Mouse (Mus musculus) hindbrain, embryonic 13.5 days (tissue): ENCODE measurements around the gene Gm15217. TPM values are rescaled to one million over a fixed set of nuclear protein-coding genes. Genes with fewer than 3 reads are reported as not detected.

Experiments
- ATAC-seq: fragments of 200-750 bp; cut with Nextera tagmentation; 2 replicates; pipeline ENCODE4 v1.8.0; 2017; ENCODE audit warnings: moderate TSS enrichment; ENCODE audit not compliant: low FRiP score
- H3K27ac ChIP-seq: fragments of 300-500 bp; sonication (generic); 2 replicates; pipeline ENCODE4 v1.5.1; 2015; ENCODE audit warnings: inconsistent platforms, mild to moderate bottlenecking, moderate library complexity
- H3K27me3 ChIP-seq: fragments of 300-500 bp; sonication (generic); 2 replicates; pipeline ENCODE4 v1.6.1; 2015; ENCODE audit warnings: mild to moderate bottlenecking, inconsistent platforms
- H3K36me3 ChIP-seq: fragments of 300-500 bp; sonication (generic); 2 replicates; pipeline ENCODE4 v1.6.1; 2015; ENCODE audit warnings: mild to moderate bottlenecking, inconsistent platforms
- H3K4me1 ChIP-seq: fragments of 300-500 bp; sonication (generic); replicated peaks from 2 replicates; pipeline ENCODE4 v1.6.1; 2015; ENCODE audit warnings: inconsistent platforms
- H3K4me2 ChIP-seq: fragments of 300-500 bp; sonication (generic); 2 replicates; pipeline ENCODE4 v1.6.1; 2015; ENCODE audit warnings: inconsistent platforms, mild to moderate bottlenecking, moderate library complexity
- H3K4me3 ChIP-seq: fragments of 300-500 bp; sonication (generic); 2 replicates; pipeline ENCODE4 v1.5.1; 2015; ENCODE audit warnings: mild to moderate bottlenecking, inconsistent platforms
- H3K9ac ChIP-seq: fragments of 300-500 bp; sonication (generic); 2 replicates; pipeline ENCODE4 v1.6.1; 2015; ENCODE audit warnings: mild to moderate bottlenecking, inconsistent platforms
- H3K9me3 ChIP-seq: fragments of 300-500 bp; sonication (generic); 2 replicates; pipeline ENCODE4 v1.6.1; 2016; ENCODE audit warnings: inconsistent platforms
- WGBS: fragments of 180-500 bp; shearing (Covaris S2); methylation state at CpG from one replicate; pipeline ENCODE4 v1.1.7; 2015; 5-methylcytosine and 5-hydroxymethylcytosine counted together
- polyA plus RNA-seq: library from polyadenylated mRNA; unstranded; fragments of >200 nt; fragmentation: Nextera tagmentation; extraction: Ambion mirVana; gene quantifications from 2 replicates; pipeline ENCODE4 v1.2.1, GENCODE M21; 2015

Gm15217 gene
- polyA plus RNA-seq, 1 experiment from 2014 or later: not detected

- H3K27me3 ChIP-seq: peaks cover 97% of the 10 kb centered on the region
- under 1% methylated on average over 39 of the region's 39 CpGs for WGBS
- H3K27ac ChIP-seq: no peak overlapping the region
- ATAC-seq: no peak
- H3K9ac ChIP-seq: peak overlapping the region; percentile 55; the same call in 1 of the 2 replicates
- H3K36me3 ChIP-seq: no peaks in the 10 kb centered on the region
- H3K4me1 ChIP-seq: peaks cover 53% of the 10 kb centered on the region
- H3K9me3 ChIP-seq: no peaks in the 10 kb centered on the region
- peak overlapping the region; percentile 87 for H3K4me2 ChIP-seq
- H3K4me3 ChIP-seq: peak overlapping the region; percentile 57
Measured at GRCm38 (mm10) chr14:46385701-46386477, 6.7 kb downstream of the Gm15217 start.

GRCm38 (mm10) chr14:46386478-46387356, 7.5 kb downstream of the Gm15217 start:
- H3K9ac ChIP-seq: peak overlapping the region; percentile 63; the same call in 1 of the 2 replicates
- no peaks in the 10 kb centered on the region for H3K36me3 ChIP-seq
- peak overlapping the region; percentile 57 for H3K4me3 ChIP-seq
- peak overlapping the region; percentile 87 for H3K4me2 ChIP-seq
- peaks cover 53% of the 10 kb centered on the region for H3K4me1 ChIP-seq
- H3K9me3 ChIP-seq: no peaks in the 10 kb centered on the region
- peaks cover 97% of the 10 kb centered on the region for H3K27me3 ChIP-seq
- WGBS: under 1% methylated on average over 28 of the region's 28 CpGs
- H3K27ac ChIP-seq: no peak overlapping the region
- ATAC-seq: no peak

- H3K9me3 ChIP-seq: no peaks in the 10 kb centered on the region
- H3K4me1 ChIP-seq: peaks cover 53% of the 10 kb centered on the region
- H3K4me3 ChIP-seq: peak overlapping the region; percentile 57
- no peak overlapping the region for H3K27ac ChIP-seq
- H3K9ac ChIP-seq: peak overlapping the region; percentile 63
- peak; percentile 78 for ATAC-seq
- 1% methylated on average over 27 of the region's 27 CpGs for WGBS
- H3K36me3 ChIP-seq: no peaks in the 10 kb centered on the region
- peak overlapping the region; percentile 87 for H3K4me2 ChIP-seq
- peaks cover 97% of the 10 kb centered on the region for H3K27me3 ChIP-seq
Measured at GRCm38 (mm10) chr14:46387357-46387671, 8.1 kb downstream of the Gm15217 start.

GRCm38 (mm10) chr14:46387821-46388481, 8.7 kb downstream of the Gm15217 start:
- H3K27me3 ChIP-seq: peaks cover 96% of the 10 kb centered on the region
- H3K4me2 ChIP-seq: peak overlapping the region; percentile 87
- peak; percentile 36 for ATAC-seq
- no peak overlapping the region for H3K27ac ChIP-seq
- H3K36me3 ChIP-seq: no peaks in the 10 kb centered on the region
- H3K4me3 ChIP-seq: peak overlapping the region; percentile 57
- no peaks in the 10 kb centered on the region for H3K9me3 ChIP-seq
- 0 out of 2 replicates have a peak overlapping the region, but pooled peaks have one; percentile 63 for H3K9ac ChIP-seq
- H3K4me1 ChIP-seq: peaks cover 53% of the 10 kb centered on the region
- under 1% methylated on average over 38 of the region's 41 CpGs for WGBS

GRCm38 (mm10) chr14:46388636-46389035, 9.4 kb downstream of the Gm15217 start:
- Histone ChIP-seq H3K4me1 (peaks cover 53% of the 10 kb centered on the region), H3K36me3 (no peaks in the 10 kb centered on the region), H3K4me2 (peak overlapping the region; percentile 87), H3K27me3 (peaks cover 96% of the 10 kb centered on the region), H3K27ac (no peak overlapping the region), H3K9ac (no peak overlapping the region), H3K9me3 (no peaks in the 10 kb centered on the region), H3K4me3 (peak overlapping the region; percentile 57)
- WGBS: under 1% methylated on average over 27 of the region's 27 CpGs
- no peak for ATAC-seq

GRCm38 (mm10) chr14:46389438-46390248, 10.4 kb downstream of the Gm15217 start:
- no peaks in the 10 kb centered on the region for H3K36me3 ChIP-seq
- peaks cover 53% of the 10 kb centered on the region for H3K4me1 ChIP-seq
- no peaks in the 10 kb centered on the region for H3K9me3 ChIP-seq
- no peak for ATAC-seq
- H3K27me3 ChIP-seq: peaks cover 95% of the 10 kb centered on the region
- peak overlapping the region; percentile 43; the same call in 1 of the 2 replicates for H3K9ac ChIP-seq
- peak overlapping the region; percentile 53 for H3K4me2 ChIP-seq
- H3K27ac ChIP-seq: no peak overlapping the region
- 8% methylated on average over 24 of the region's 24 CpGs for WGBS
- H3K4me3 ChIP-seq: peak overlapping the region; percentile 32

- Histone ChIP-seq H3K9ac (peak within 1 kb of the TSS; percentile 43; the same call in 1 of the 2 replicates), H3K9me3 (no peaks in the 10 kb centered on the region), H3K36me3 (no peaks in the 10 kb centered on the region), H3K27me3 (peaks cover 88% of the 10 kb centered on the region), H3K4me2 (peak within 1 kb of the TSS; percentile 53), H3K27ac (no peak within 1 kb of the TSS), H3K4me1 (peaks cover 51% of the 10 kb centered on the region), H3K4me3 (peak within 1 kb of the TSS; percentile 32)
- WGBS: 1% methylated on average over 26 of the region's 26 CpGs
- no peak for ATAC-seq
Measured at GRCm38 (mm10) chr14:46390249-46390775, 11.1 kb downstream of the Gm15217 start, which contains the start of gene Bmp4. Gene Bmp4, minus strand, starts transcription at chr14:46390669.

- 55% methylated on average over 6 of the region's 6 CpGs for WGBS
- no peaks in the 10 kb centered on the region for H3K9me3 ChIP-seq
- H3K9ac ChIP-seq: no peak overlapping the region
- no peak for ATAC-seq
- no peak overlapping the region for H3K27ac ChIP-seq
- no peaks in the 10 kb centered on the region for H3K36me3 ChIP-seq
- no peak overlapping the region for H3K4me2 ChIP-seq
- peaks cover 37% of the 10 kb centered on the region for H3K4me1 ChIP-seq
- no peak overlapping the region for H3K4me3 ChIP-seq
- peaks cover 83% of the 10 kb centered on the region for H3K27me3 ChIP-seq
Measured at GRCm38 (mm10) chr14:46391621-46392170, 12.5 kb downstream of the Gm15217 start.

GRCm38 (mm10) chr14:46398091-46398695, 19.0 kb downstream of the Gm15217 start:
- ATAC-seq: 0 out of 2 replicates have a peak, but pooled peaks have one; percentile 39
- H3K9ac ChIP-seq: no peak overlapping the region
- H3K9me3 ChIP-seq: no peaks in the 10 kb centered on the region
- H3K27me3 ChIP-seq: peaks cover 54% of the 10 kb centered on the region
- peaks cover 10% of the 10 kb centered on the region for H3K4me1 ChIP-seq
- no peak overlapping the region for H3K27ac ChIP-seq
- peak overlapping the region; percentile 49 for H3K4me2 ChIP-seq
- no peaks in the 10 kb centered on the region for H3K36me3 ChIP-seq
- 2% methylated on average over 27 of the region's 27 CpGs for WGBS
- H3K4me3 ChIP-seq: peak overlapping the region; percentile 28

GRCm38 (mm10) chr14:46399925-46400324, 20.7 kb downstream of the Gm15217 start:
- H3K9me3 ChIP-seq: no peaks in the 10 kb centered on the region
- no peak overlapping the region for H3K4me2 ChIP-seq
- H3K36me3 ChIP-seq: no peaks in the 10 kb centered on the region
- peaks cover 42% of the 10 kb centered on the region for H3K27me3 ChIP-seq
- no peak overlapping the region for H3K4me3 ChIP-seq
- peaks cover 10% of the 10 kb centered on the region for H3K4me1 ChIP-seq
- 70% methylated on average over 2 of the region's 2 CpGs for WGBS
- no peak overlapping the region for H3K27ac ChIP-seq
- ATAC-seq: no peak
- H3K9ac ChIP-seq: no peak overlapping the region
